Mouse (Mus musculus): Measurements from ENCODE around the gene Gp5. TPM values are rescaled to one million over a fixed set of nuclear protein-coding genes. Genes with fewer than 3 reads are reported as not detected.

Gene Gp5
- polyA plus RNA-seq, 1 experiment from 2014 or later: 31.1 TPM

- no peaks in the 10 kb centered on the region for H3K27me3 ChIP-seq (replicated peaks; ENCODE audit: control insufficient read depth, insufficient read depth, low read length)
- no peak overlapping the region for H3K4me3 ChIP-seq (ENCODE audit: low read depth, low read length)
- DNase-seq (ENCODE audit: low spot score) (no peak), ATAC-seq (replicated peaks; ENCODE audit: low FRiP score) (no peak)
- no peak overlapping the region for H3K27ac ChIP-seq (ENCODE audit: low read depth, low read length)
- H3K9ac ChIP-seq (ENCODE audit: low read depth, low read length): no peak overlapping the region
- H3K36me3 ChIP-seq (ENCODE audit: control insufficient read depth, insufficient read depth, low read length): no peaks in the 10 kb centered on the region
- H3K9me3 ChIP-seq (ENCODE audit: control insufficient read depth, low read length): no peaks in the 10 kb centered on the region
- H3K4me1 ChIP-seq (replicated peaks; ENCODE audit: control insufficient read depth, insufficient read depth, low read length): peaks cover 9% of the 10 kb centered on the region; the same call in 1 of the 2 replicates
- 88% methylated on average over 15 of the region's 15 CpGs for WGBS
- H3K4me2 ChIP-seq: no peak overlapping the region
These were observed 50.5 kb downstream of the Gp5 start for GRCm38 (mm10) chr16:30260012-30260635.

- Histone ChIP-seq H3K27me3 (replicated peaks; ENCODE audit: control insufficient read depth, insufficient read depth, low read length) (no peaks in the 10 kb centered on the region), H3K4me1 (replicated peaks; ENCODE audit: control insufficient read depth, insufficient read depth, low read length) (peaks cover 9% of the 10 kb centered on the region; the same call in 1 of the 2 replicates), H3K9ac (ENCODE audit: low read depth, low read length) (no peak overlapping the region), H3K9me3 (ENCODE audit: control insufficient read depth, low read length) (no peaks in the 10 kb centered on the region), H3K27ac (ENCODE audit: low read depth, low read length) (no peak overlapping the region), H3K4me2 (no peak overlapping the region), H3K36me3 (ENCODE audit: control insufficient read depth, insufficient read depth, low read length) (no peaks in the 10 kb centered on the region), H3K4me3 (ENCODE audit: low read depth, low read length) (no peak overlapping the region)
- no peak for DNase-seq (ENCODE audit: low spot score)
- 85% methylated on average over 10 of the region's 10 CpGs for WGBS
- no peak for ATAC-seq (replicated peaks; ENCODE audit: low FRiP score)
These were observed 51.1 kb downstream of the Gp5 start for GRCm38 (mm10) chr16:30259444-30259843.

GRCm38 (mm10) chr16:30258441-30258840, 52.1 kb downstream of the Gp5 start:
- Histone ChIP-seq H3K9ac (ENCODE audit: low read depth, low read length) (no peak overlapping the region), H3K27ac (ENCODE audit: low read depth, low read length) (no peak overlapping the region), H3K4me3 (ENCODE audit: low read depth, low read length) (no peak overlapping the region), H3K27me3 (replicated peaks; ENCODE audit: control insufficient read depth, insufficient read depth, low read length) (no peaks in the 10 kb centered on the region), H3K9me3 (ENCODE audit: control insufficient read depth, low read length) (no peaks in the 10 kb centered on the region), H3K4me2 (no peak overlapping the region), H3K4me1 (replicated peaks; ENCODE audit: control insufficient read depth, insufficient read depth, low read length) (peaks cover 6% of the 10 kb centered on the region; the same call in 1 of the 2 replicates), H3K36me3 (ENCODE audit: control insufficient read depth, insufficient read depth, low read length) (no peaks in the 10 kb centered on the region)
- no peak for DNase-seq (ENCODE audit: low spot score)
- no peak for ATAC-seq (replicated peaks; ENCODE audit: low FRiP score)
- 76% methylated on average over 7 of the region's 7 CpGs for WGBS

- Histone ChIP-seq H3K4me1 (replicated peaks; ENCODE audit: control insufficient read depth, insufficient read depth, low read length) (peaks cover 6% of the 10 kb centered on the region; the same call in 1 of the 2 replicates), H3K9me3 (ENCODE audit: control insufficient read depth, low read length) (no peaks in the 10 kb centered on the region), H3K4me2 (no peak overlapping the region), H3K27ac (ENCODE audit: low read depth, low read length) (no peak overlapping the region), H3K27me3 (replicated peaks; ENCODE audit: control insufficient read depth, insufficient read depth, low read length) (no peaks in the 10 kb centered on the region), H3K9ac (ENCODE audit: low read depth, low read length) (no peak overlapping the region), H3K36me3 (ENCODE audit: control insufficient read depth, insufficient read depth, low read length) (no peaks in the 10 kb centered on the region), H3K4me3 (ENCODE audit: low read depth, low read length) (no peak overlapping the region)
- 45% methylated on average over 9 of the region's 9 CpGs for WGBS
- ATAC-seq (replicated peaks; ENCODE audit: low FRiP score) (no peak), DNase-seq (ENCODE audit: low spot score) (no peak)
These were observed 52.9 kb downstream of the Gp5 start for GRCm38 (mm10) chr16:30257718-30258117.

Other genes with a start within 250 kb of the Gp5 start
- 22.6 and 25.3 TPM in 2 replicates for gene Hes1, start 246.4 kb downstream of the Gp5 start, polyA plus RNA-seq (2014; fragmentation: Nextera tagmentation; extraction: Ambion mirVana)
- 1.3 and 1.5 TPM in 2 replicates for gene Cpn2, start 43.3 kb downstream of the Gp5 start, polyA plus RNA-seq (2014; fragmentation: Nextera tagmentation; extraction: Ambion mirVana)
- 0.08 and 0.14 TPM in 2 replicates for gene Lrrc15, start 27.5 kb downstream of the Gp5 start, polyA plus RNA-seq (2014; fragmentation: Nextera tagmentation; extraction: Ambion mirVana)
- gene Atp13a3, start 95.2 kb upstream of the Gp5 start, polyA plus RNA-seq (2014; fragmentation: Nextera tagmentation; extraction: Ambion mirVana): 22.6 and 23.0 TPM in 2 replicates
- 3.5 and 4.1 TPM in 2 replicates for gene Tmem44, start 240.1 kb upstream of the Gp5 start, polyA plus RNA-seq (2014; fragmentation: Nextera tagmentation; extraction: Ambion mirVana)

All from liver, embryonic 11.5 days (tissue).